Mouse (Mus musculus): Measurements from ENCODE around the gene Gtf2h1. TPM values are rescaled to one million over a fixed set of nuclear protein-coding genes. Genes with fewer than 3 reads are reported as not detected.

Gene Gtf2h1
- polyA plus RNA-seq, 1 experiment = 5.9 TPM

DNA sequence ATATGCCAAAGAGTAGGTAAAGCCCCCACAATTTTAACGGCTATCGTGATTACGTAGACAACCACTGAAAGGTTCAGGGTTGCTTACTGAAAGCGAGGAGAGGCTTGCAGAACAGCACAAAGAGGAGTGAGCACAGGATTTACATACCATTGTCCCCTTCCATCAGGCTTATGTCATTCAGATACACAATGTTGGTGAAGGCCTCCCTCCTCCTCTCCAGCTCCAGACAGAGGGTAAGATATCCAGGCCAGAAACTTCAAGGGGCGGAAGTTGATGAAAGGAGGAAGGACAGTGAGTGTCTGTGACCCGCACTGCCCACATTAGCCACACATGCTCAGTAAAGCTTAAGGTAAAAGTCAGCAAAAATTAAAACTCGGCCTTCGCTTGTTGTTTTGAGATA lies 31.2 kb upstream of the Gtf2h1 start:
- Histone ChIP-seq H3K4me3 (ENCODE audit: low read depth, low read length) (no peak overlapping the region), H3K27ac (ENCODE audit: insufficient read depth, low read depth, low read length) (no peak overlapping the region), H3K4me1 (ENCODE audit: control insufficient read depth, insufficient read depth, insufficient read length, low read length) (no peaks in the 10 kb centered on the region), H3K36me3 (ENCODE audit: control insufficient read depth, insufficient read depth, low read length) (peaks cover 75% of the 10 kb centered on the region), H3K27me3 (ENCODE audit: control insufficient read depth, insufficient read depth, low read length) (no peaks in the 10 kb centered on the region)
- TF ChIP-seq CTCF (IDR thresholded peaks at IDR 0.05; ENCODE audit: extremely low read depth, insufficient read length, insufficient replicate concordance, low read depth, low read length) (no peak), POLR2A (IDR thresholded peaks at IDR 0.05; ENCODE audit: low read depth, low read length) (no peak)
- 95% methylated on average over 8 of the region's 8 CpGs for WGBS

DNA sequence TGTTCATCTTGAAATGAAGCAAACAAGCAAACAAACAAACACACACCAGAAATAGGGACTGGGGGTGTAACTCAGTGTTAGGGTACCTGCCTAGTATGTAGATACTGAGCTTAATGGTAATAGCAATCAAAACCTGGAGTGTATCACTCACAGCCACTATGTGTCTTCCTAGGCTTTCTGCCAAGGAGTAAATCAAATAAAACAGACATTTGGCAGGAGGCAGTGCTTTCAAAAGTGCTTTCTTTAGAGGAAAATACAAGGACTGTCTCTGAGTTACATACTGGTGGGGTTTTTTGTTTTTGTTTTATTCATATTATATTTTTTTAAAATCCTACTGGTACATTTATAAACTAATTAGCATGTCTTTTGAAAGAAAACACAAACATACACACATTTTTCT lies 28.5 kb upstream of the Gtf2h1 start:
- no peak overlapping the region for H3K4me3 ChIP-seq (ENCODE audit: low read depth, low read length)
- H3K27me3 ChIP-seq (ENCODE audit: control insufficient read depth, insufficient read depth, low read length) = no peaks in the 10 kb centered on the region
- no peaks in the 10 kb centered on the region for H3K4me1 ChIP-seq (ENCODE audit: control insufficient read depth, insufficient read depth, insufficient read length, low read length)
- H3K36me3 ChIP-seq (ENCODE audit: control insufficient read depth, insufficient read depth, low read length) = peaks cover 69% of the 10 kb centered on the region
- TF ChIP-seq POLR2A (IDR thresholded peaks at IDR 0.05; ENCODE audit: low read depth, low read length) (no peak), CTCF (IDR thresholded peaks at IDR 0.05; ENCODE audit: extremely low read depth, insufficient read length, insufficient replicate concordance, low read depth, low read length) (no peak)
- no peak overlapping the region for H3K27ac ChIP-seq (ENCODE audit: insufficient read depth, low read depth, low read length)

DNA sequence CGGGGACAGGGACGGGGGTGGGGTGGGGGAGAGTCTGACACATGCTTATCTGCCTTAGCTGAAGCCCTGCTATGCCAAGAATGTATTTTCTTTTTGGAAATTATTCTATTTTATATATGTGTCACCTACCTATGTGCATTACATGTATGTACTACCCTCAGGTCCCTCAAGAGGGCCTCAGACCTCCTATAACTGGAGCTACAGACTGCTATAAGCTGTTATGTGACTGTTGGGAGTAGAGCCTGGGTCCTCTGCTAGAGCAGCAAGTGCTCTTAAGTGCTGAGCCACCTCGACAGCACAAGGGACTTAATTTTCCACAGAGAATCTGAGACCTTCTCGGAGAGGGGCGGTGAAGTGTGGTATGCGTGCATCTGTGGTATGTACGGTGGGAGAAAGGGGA lies 27.5 kb upstream of the Gtf2h1 start:
- Histone ChIP-seq H3K27me3 (ENCODE audit: control insufficient read depth, insufficient read depth, low read length) (no peaks in the 10 kb centered on the region), H3K27ac (ENCODE audit: insufficient read depth, low read depth, low read length) (no peak overlapping the region), H3K4me1 (ENCODE audit: control insufficient read depth, insufficient read depth, insufficient read length, low read length) (no peaks in the 10 kb centered on the region), H3K4me3 (ENCODE audit: low read depth, low read length) (no peak overlapping the region), H3K36me3 (ENCODE audit: control insufficient read depth, insufficient read depth, low read length) (peaks cover 69% of the 10 kb centered on the region)
- TF ChIP-seq POLR2A (IDR thresholded peaks at IDR 0.05; ENCODE audit: low read depth, low read length) = no peak
- TF ChIP-seq CTCF (IDR thresholded peaks at IDR 0.05; ENCODE audit: extremely low read depth, insufficient read length, insufficient replicate concordance, low read depth, low read length) = no peak
- WGBS = 96% methylated on average over 7 of the region's 7 CpGs

DNA sequence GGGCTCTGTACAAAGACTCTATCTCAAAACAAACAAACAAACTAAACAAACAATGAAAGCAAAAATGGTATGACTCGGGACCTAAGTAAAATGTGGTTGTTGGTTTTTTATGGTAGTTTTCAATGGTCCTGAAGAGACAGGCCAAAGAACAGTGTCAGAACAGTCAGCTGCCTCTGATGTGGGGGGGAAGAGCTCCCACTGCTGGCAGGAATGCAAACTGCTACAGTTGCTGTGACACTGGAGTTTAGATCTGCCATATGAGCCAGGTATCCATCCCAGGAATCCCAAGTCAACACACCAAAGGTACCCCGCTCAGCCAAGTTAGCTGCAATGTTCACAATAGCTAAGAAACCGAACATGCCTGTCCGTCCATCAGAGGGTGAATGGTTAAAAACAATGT lies 25.2 kb upstream of the Gtf2h1 start:
- WGBS = 51% methylated on average over 4 of the region's 4 CpGs
- Histone ChIP-seq H3K36me3 (ENCODE audit: control insufficient read depth, insufficient read depth, low read length) (peaks cover 71% of the 10 kb centered on the region), H3K4me1 (ENCODE audit: control insufficient read depth, insufficient read depth, insufficient read length, low read length) (no peaks in the 10 kb centered on the region), H3K4me3 (ENCODE audit: low read depth, low read length) (no peak overlapping the region), H3K27ac (ENCODE audit: insufficient read depth, low read depth, low read length) (no peak overlapping the region), H3K27me3 (ENCODE audit: control insufficient read depth, insufficient read depth, low read length) (no peaks in the 10 kb centered on the region)
- peak; percentile 96; the same call in 1 of the 2 replicates for TF ChIP-seq CTCF (IDR thresholded peaks at IDR 0.05; ENCODE audit: extremely low read depth, insufficient read length, insufficient replicate concordance, low read depth, low read length)
- TF ChIP-seq POLR2A (IDR thresholded peaks at IDR 0.05; ENCODE audit: low read depth, low read length) = no peak

DNA sequence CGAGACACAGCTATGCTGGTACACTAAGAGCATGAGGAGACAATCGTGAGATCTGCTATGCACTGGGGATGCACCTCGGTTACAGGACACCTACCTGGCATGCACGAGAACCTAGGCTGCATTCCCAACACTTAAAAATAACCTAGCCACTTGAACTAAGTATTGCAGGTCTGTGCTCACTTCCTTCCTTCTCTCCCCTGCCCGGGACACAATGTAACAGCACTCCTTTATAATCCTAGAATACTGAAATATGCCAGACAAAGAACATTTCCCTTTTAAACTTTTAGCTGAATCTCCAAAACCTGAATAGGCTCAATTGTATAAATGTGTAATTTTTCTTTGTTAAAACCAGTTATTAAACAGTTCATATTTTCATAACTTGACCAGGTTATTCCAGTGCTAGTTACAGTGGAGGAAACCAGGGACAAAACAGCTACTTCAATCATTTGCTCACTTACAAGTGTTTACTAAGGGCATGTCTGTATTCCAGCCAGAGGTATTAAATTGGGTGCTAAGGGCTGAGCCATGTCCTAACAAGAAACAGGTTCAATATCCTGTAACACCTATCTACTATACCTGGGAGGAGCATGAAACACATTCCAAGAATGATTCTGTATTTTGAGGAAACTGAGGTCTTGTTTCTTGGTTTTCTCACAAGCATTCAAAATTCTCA lies 6.6 kb upstream of the Gtf2h1 start:
- 84% methylated on average over 5 of the region's 5 CpGs for WGBS
- Histone ChIP-seq H3K27me3 (ENCODE audit: control insufficient read depth, insufficient read depth, low read length) (no peaks in the 10 kb centered on the region), H3K4me1 (ENCODE audit: control insufficient read depth, insufficient read depth, insufficient read length, low read length) (peaks cover 2% of the 10 kb centered on the region; the same call in 1 of the 2 replicates), H3K27ac (ENCODE audit: insufficient read depth, low read depth, low read length) (no peak overlapping the region), H3K36me3 (ENCODE audit: control insufficient read depth, insufficient read depth, low read length) (peaks cover 38% of the 10 kb centered on the region), H3K4me3 (ENCODE audit: low read depth, low read length) (no peak overlapping the region)
- TF ChIP-seq POLR2A (IDR thresholded peaks at IDR 0.05; ENCODE audit: low read depth, low read length) = no peak
- TF ChIP-seq CTCF (IDR thresholded peaks at IDR 0.05; ENCODE audit: extremely low read depth, insufficient read length, insufficient replicate concordance, low read depth, low read length) = no peak

DNA sequence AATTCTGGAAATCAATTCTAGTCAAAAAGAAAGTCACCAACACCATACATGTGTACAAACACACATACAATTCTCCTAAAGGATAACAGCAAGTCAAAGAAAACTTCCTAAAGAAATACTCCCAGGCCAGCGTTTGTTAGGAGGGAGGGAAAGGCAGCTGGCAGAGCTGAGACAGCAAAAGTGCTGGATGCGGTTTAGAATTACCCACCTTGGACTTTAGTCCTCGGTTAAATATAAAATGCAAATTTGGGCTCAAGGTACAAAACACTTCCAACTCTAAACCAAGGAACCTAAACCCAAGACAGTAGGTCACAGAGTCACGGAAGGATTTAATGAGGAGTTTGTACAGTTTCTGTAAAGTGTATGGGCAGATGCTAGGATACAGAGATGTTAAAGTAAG lies 2.0 kb upstream of the Gtf2h1 start:
- no peaks in the 10 kb centered on the region for H3K27me3 ChIP-seq (ENCODE audit: control insufficient read depth, insufficient read depth, low read length)
- H3K27ac ChIP-seq (ENCODE audit: insufficient read depth, low read depth, low read length) = 0 out of 2 replicates have a peak overlapping the region, but pooled peaks have one; percentile 22
- H3K4me3 ChIP-seq (ENCODE audit: low read depth, low read length) = no peak overlapping the region
- no peak for TF ChIP-seq CTCF (IDR thresholded peaks at IDR 0.05; ENCODE audit: extremely low read depth, insufficient read length, insufficient replicate concordance, low read depth, low read length)
- TF ChIP-seq POLR2A (IDR thresholded peaks at IDR 0.05; ENCODE audit: low read depth, low read length) = no peak
- peaks cover 16% of the 10 kb centered on the region for H3K36me3 ChIP-seq (ENCODE audit: control insufficient read depth, insufficient read depth, low read length)
- WGBS = 34% methylated on average over 4 of the region's 4 CpGs
- H3K4me1 ChIP-seq (ENCODE audit: control insufficient read depth, insufficient read depth, insufficient read length, low read length) = peaks cover 6% of the 10 kb centered on the region; the same call in 1 of the 2 replicates

DNA sequence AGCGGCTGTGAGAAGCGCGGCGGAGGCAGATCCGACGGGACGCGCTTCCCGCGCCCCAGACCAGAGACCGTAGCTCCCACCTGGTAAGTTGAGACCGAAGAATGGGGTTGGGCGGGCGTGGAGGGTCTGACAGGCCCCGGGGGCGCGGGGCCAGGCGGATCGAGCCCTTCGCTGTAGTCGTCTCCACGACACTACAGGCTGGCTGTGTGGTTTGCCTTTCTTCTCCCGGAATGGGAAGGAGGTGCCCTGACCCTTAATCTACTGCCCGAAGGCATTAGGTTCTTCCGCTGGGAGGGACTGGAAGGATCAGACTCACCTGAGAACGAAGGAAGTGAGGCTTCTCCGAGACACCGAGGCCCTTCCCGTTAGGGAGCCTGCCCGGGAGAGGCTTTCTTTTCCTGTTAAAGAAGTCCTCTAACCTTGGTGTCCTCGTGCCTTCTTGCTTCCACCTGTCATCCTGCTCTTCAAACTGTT lies 340 bp downstream of the Gtf2h1 start:
- peaks cover 12% of the 10 kb centered on the region for H3K36me3 ChIP-seq (ENCODE audit: control insufficient read depth, insufficient read depth, low read length)
- under 1% methylated on average over 28 of the region's 31 CpGs for WGBS
- TF ChIP-seq POLR2A (IDR thresholded peaks at IDR 0.05; ENCODE audit: low read depth, low read length) (no peak), CTCF (IDR thresholded peaks at IDR 0.05; ENCODE audit: extremely low read depth, insufficient read length, insufficient replicate concordance, low read depth, low read length) (no peak)
- peaks cover 6% of the 10 kb centered on the region; the same call in 1 of the 2 replicates for H3K4me1 ChIP-seq (ENCODE audit: control insufficient read depth, insufficient read depth, insufficient read length, low read length)
- no peaks in the 10 kb centered on the region for H3K27me3 ChIP-seq (ENCODE audit: control insufficient read depth, insufficient read depth, low read length)
- peak overlapping the region; percentile 82 for H3K27ac ChIP-seq (ENCODE audit: insufficient read depth, low read depth, low read length)
- peak overlapping the region; percentile 89 for H3K4me3 ChIP-seq (ENCODE audit: low read depth, low read length)
